Mouse (Mus musculus): Measurements from ENCODE around the gene Amot. TPM values are rescaled to one million over a fixed set of nuclear protein-coding genes. Genes with fewer than 3 reads are reported as not detected.

Gene Amot
- total and polyA plus RNA-seq, 3 experiments = not detected

DNA sequence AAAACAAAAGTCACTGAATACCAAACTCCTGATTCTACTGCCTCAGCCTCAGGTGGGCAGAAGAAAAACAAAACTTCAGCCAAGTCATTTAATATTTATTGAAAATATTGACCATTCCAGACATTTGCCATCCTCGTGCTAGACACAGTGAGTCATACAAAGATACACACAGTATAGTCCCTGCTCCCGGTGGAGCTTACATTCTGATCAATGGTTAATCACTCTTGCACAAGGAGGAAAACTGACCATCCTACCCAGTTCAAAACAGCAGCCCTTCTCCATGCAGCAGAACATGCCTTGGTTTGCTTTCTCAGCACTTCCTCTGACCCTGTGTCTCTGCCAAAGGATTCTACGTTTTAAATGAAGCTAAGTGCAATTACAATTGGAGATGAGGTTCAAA is 14.6 kb downstream of the Amot start:
- no peak overlapping the region for H3K27ac ChIP-seq (ENCODE audit: insufficient read depth, low read depth)
- no peak overlapping the region for H3K4me2 ChIP-seq (ENCODE audit: insufficient read depth, low read depth, poor library complexity, severe bottlenecking)
- H3K4me1 ChIP-seq (ENCODE audit: control insufficient read depth in 1 of 2, insufficient read depth in 2 of 2) = no peaks in the 10 kb centered on the region
- no peak for DNase-seq (ENCODE audit: extremely low read depth)
- H3K9ac ChIP-seq (ENCODE audit: insufficient read depth, low read depth) = no peak overlapping the region
- H3K36me3 ChIP-seq (replicated peaks in 1 of 2; ENCODE audit: control insufficient read depth in 1 of 2, insufficient read depth in 1 of 2, low read length in 1 of 2) = no peaks in the 10 kb centered on the region
- dilution Hi-C loops (cut with MboI; ENCODE audit: extremely low pct_ligation_motif_present, extremely low pct_unique_long_range_greater_than_20kb, low sequenced_read_pairs) = no loop called here
- no peak overlapping the region for H3K4me3 ChIP-seq (replicated peaks in 1 of 3; ENCODE audit: low read depth in 2 of 3, low read length in 2 of 3, poor library complexity in 1 of 3)
- H3K9me3 ChIP-seq (replicated peaks; ENCODE audit: low read length) = peaks cover 15% of the 10 kb centered on the region
- TF ChIP-seq HCFC1 (IDR thresholded peaks at IDR 0.05; ENCODE audit: low read depth, low read length) (no peak), ZC3H11A (IDR thresholded peaks at IDR 0.05; ENCODE audit: low read depth, low read length) (no peak), NRF1 (IDR thresholded peaks at IDR 0.05; ENCODE audit: low read depth, low read length) (no peak), ZMIZ1 (IDR thresholded peaks at IDR 0.05; ENCODE audit: low read depth, low read length) (no peak)
- H3K79me2 ChIP-seq (replicated peaks; ENCODE audit: control insufficient read depth, extremely low read depth, insufficient read depth, poor library complexity, severe bottlenecking) = no peaks in the 10 kb centered on the region
- H3K27me3 ChIP-seq (replicated peaks) = no peaks in the 10 kb centered on the region
- in situ Hi-C loops (cut with MboI; ENCODE audit: low pct_ligation_motif_present, low pct_unique_long_range_greater_than_20kb, low sequenced_read_pairs) = no loop called here

DNA sequence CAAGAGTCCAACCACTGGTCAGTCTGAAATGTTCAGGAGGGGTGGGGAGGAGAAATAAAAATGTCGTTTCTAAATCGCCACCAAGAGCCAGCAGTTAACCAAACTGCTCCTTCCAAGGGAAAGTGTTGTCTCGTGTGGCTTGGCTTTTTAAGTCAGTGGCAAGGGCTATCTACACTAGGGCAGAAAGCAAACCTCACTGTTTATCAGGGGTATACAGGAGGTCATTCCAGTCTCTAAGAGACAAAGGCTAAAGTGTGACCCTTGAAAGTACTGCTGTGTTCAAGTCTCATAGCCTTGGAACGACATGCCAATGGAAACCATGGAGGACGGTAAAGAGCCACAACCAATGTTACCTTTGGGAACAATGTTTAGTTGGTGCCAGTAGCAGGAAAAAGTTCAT is 15.0 kb downstream of the Amot start:
- in situ Hi-C loops (cut with MboI; ENCODE audit: low pct_ligation_motif_present, low pct_unique_long_range_greater_than_20kb, low sequenced_read_pairs) (no loop called here), dilution Hi-C loops (cut with MboI; ENCODE audit: extremely low pct_ligation_motif_present, extremely low pct_unique_long_range_greater_than_20kb, low sequenced_read_pairs) (no loop called here)
- DNase-seq (ENCODE audit: extremely low read depth) = no peak
- H3K27ac ChIP-seq (ENCODE audit: insufficient read depth, low read depth) = no peak overlapping the region
- no peak overlapping the region for H3K4me3 ChIP-seq (replicated peaks in 1 of 3; ENCODE audit: low read depth in 2 of 3, low read length in 2 of 3, poor library complexity in 1 of 3)
- no peak for TF ChIP-seq EP300 (IDR thresholded peaks at IDR 0.05; ENCODE audit: low read length)
- no peak for TF ChIP-seq HCFC1 (IDR thresholded peaks at IDR 0.05; ENCODE audit: low read depth, low read length)
- no peak for TF ChIP-seq RCOR1 (conservative IDR thresholded peaks at IDR 0.05; ENCODE audit: low read depth, low read length)
- TF ChIP-seq SMC3 (IDR thresholded peaks at IDR 0.05; ENCODE audit: low read depth, low read length) = no peak
- TF ChIP-seq ELF1 (IDR thresholded peaks at IDR 0.05; ENCODE audit: low read depth, low read length) = no peak
- no peak for TF ChIP-seq ZC3H11A (IDR thresholded peaks at IDR 0.05; ENCODE audit: low read depth, low read length)
- TF ChIP-seq MEF2A (IDR thresholded peaks at IDR 0.05; ENCODE audit: borderline replicate concordance, low read depth, low read length) = no peak
- no peak for TF ChIP-seq USF2 (conservative IDR thresholded peaks at IDR 0.05; ENCODE audit: low read depth, low read length)
- TF ChIP-seq IRF4 (IDR thresholded peaks at IDR 0.05; ENCODE audit: low read depth, low read length) = no peak
- no peak for TF ChIP-seq ETS1 (conservative IDR thresholded peaks at IDR 0.05; ENCODE audit: low read depth, low read length)
- TF ChIP-seq POLR2AphosphoS2 (IDR thresholded peaks at IDR 0.05; ENCODE audit: low read depth, low read length) = no peak
- TF ChIP-seq E2F4 (IDR thresholded peaks at IDR 0.05; ENCODE audit: insufficient replicate concordance, low read depth, low read length) = no peak
- no peak for TF ChIP-seq ZNF384 (IDR thresholded peaks at IDR 0.05; ENCODE audit: low read depth, low read length)
- no peak for TF ChIP-seq MAFK (IDR thresholded peaks at IDR 0.05; ENCODE audit: insufficient replicate concordance, low read length)
- TF ChIP-seq ZMIZ1 (IDR thresholded peaks at IDR 0.05; ENCODE audit: low read depth, low read length) = no peak
- no peak for TF ChIP-seq JUN (IDR thresholded peaks at IDR 0.05; ENCODE audit: insufficient read depth, low read depth, low read length)
- no peak for TF ChIP-seq RAD21 (IDR thresholded peaks at IDR 0.05; ENCODE audit: low read depth, low read length)
- TF ChIP-seq USF1 (IDR thresholded peaks at IDR 0.05; ENCODE audit: low read depth, low read length) = no peak
- H3K9me3 ChIP-seq (replicated peaks; ENCODE audit: low read length) = peaks cover 15% of the 10 kb centered on the region
- H3K36me3 ChIP-seq (replicated peaks in 1 of 2; ENCODE audit: control insufficient read depth in 1 of 2, insufficient read depth in 1 of 2, low read length in 1 of 2) = no peaks in the 10 kb centered on the region
- no peaks in the 10 kb centered on the region for H3K4me1 ChIP-seq (ENCODE audit: control insufficient read depth in 1 of 2, insufficient read depth in 2 of 2)
- H3K4me2 ChIP-seq (ENCODE audit: insufficient read depth, low read depth, poor library complexity, severe bottlenecking) = no peak overlapping the region
- no peaks in the 10 kb centered on the region for H3K27me3 ChIP-seq (replicated peaks)
- no peaks in the 10 kb centered on the region for H3K79me2 ChIP-seq (replicated peaks; ENCODE audit: control insufficient read depth, extremely low read depth, insufficient read depth, poor library complexity, severe bottlenecking)
- no peak overlapping the region for H3K9ac ChIP-seq (ENCODE audit: insufficient read depth, low read depth)
